Mouse (Mus musculus) ES-E14 (cell line): ENCODE results near the gene Ccr10. TPM values are rescaled to one million over a fixed set of nuclear protein-coding genes. Genes with fewer than 3 reads are reported as not detected.

Experiments
- DNase-seq: peaks from one replicate; pipeline ENCODE4 v3.0.0-alpha.2; 2013; ENCODE audit warnings: low read depth, low spot score
- H3K27ac ChIP-seq: 2 replicates; pipeline ENCODE4 v1.5.1; 2012; ENCODE audit warnings: low read depth, mild to moderate bottlenecking, low read length, moderate library complexity, mixed read lengths; ENCODE audit not compliant: poor library complexity, insufficient read depth, severe bottlenecking
- H3K36me3 ChIP-seq: 2 replicates; pipeline ENCODE4 v1.6.1; 2012; ENCODE audit warnings: mild to moderate bottlenecking, low read length, moderate library complexity, mixed read lengths; ENCODE audit not compliant: control insufficient read depth, poor library complexity, insufficient read depth, severe bottlenecking
- H3K4me1 ChIP-seq, 2 experiments: fragments of 150-350 bp in 1 of 2; sonication (generic) in 1 of 2; 2 replicates each; pipeline ENCODE4 v1.6.1; 2012; ENCODE audit warnings: low read length in 2 of 2, mild to moderate bottlenecking in 1 of 2, mixed read lengths in 1 of 2; ENCODE audit not compliant: control insufficient read depth in 2 of 2, insufficient read depth in 2 of 2, poor library complexity in 1 of 2
- H3K4me3 ChIP-seq, 2 experiments: fragments of 150-350 bp in 1 of 2; sonication (generic) in 1 of 2; 2 replicates each; pipeline ENCODE4 v1.5.1; 2012; ENCODE audit warnings: low read length in 2 of 2, low read depth in 1 of 2, mild to moderate bottlenecking in 1 of 2, mixed read lengths in 1 of 2; ENCODE audit not compliant: insufficient read depth in 1 of 2, poor library complexity in 1 of 2, severe bottlenecking in 1 of 2
- H3K9ac ChIP-seq: 2 replicates; pipeline ENCODE4 v1.6.1; 2012; ENCODE audit warnings: low read depth, mild to moderate bottlenecking, low read length, mixed read lengths; ENCODE audit not compliant: poor library complexity, insufficient read depth, severe bottlenecking
- H3K9me3 ChIP-seq: fragments of 150-350 bp; sonication (generic); 2 replicates; pipeline ENCODE4 v1.6.1; 2012; ENCODE audit warnings: low read depth, mild to moderate bottlenecking, low read length; ENCODE audit not compliant: control insufficient read depth, insufficient read depth
- CHD2 ChIP-seq: IDR thresholded peaks from 2 replicates; pipeline ENCODE4 v1.6.1; 2014; ENCODE audit warnings: mild to moderate bottlenecking, low read depth, low read length, inconsistent platforms
- HCFC1 ChIP-seq: IDR thresholded peaks from 2 replicates; pipeline ENCODE4 v1.6.1; 2012; ENCODE audit warnings: low read length, inconsistent platforms, borderline replicate concordance; ENCODE audit not compliant: insufficient read depth
- MAFK ChIP-seq: IDR thresholded peaks from 2 replicates; pipeline ENCODE4 v1.6.1; 2014; ENCODE audit warnings: mild to moderate bottlenecking, low read depth, low read length, inconsistent platforms; ENCODE audit not compliant: insufficient read depth
- ZC3H11A ChIP-seq: IDR thresholded peaks from 2 replicates; pipeline ENCODE4 v1.6.1; 2012; ENCODE audit warnings: low read depth, mild to moderate bottlenecking, inconsistent platforms, low read length, borderline replicate concordance
- ZNF384 ChIP-seq: IDR thresholded peaks from 2 replicates; pipeline ENCODE4 v1.6.1; 2012; ENCODE audit warnings: low read depth, low read length, inconsistent platforms
- in situ Hi-C, 2 experiments: fragments of 600-800 bp; cut with MboI; formaldehyde crosslinking; loops; one replicate each; pipeline ENCODE4 v1.15.1; 2025; ENCODE audit warnings: low sequenced_read_pairs in 2 of 2, inconsistent platforms in 1 of 2; ENCODE audit not compliant: unreplicated experiment in 2 of 2
- total RNA-seq: library from RNA; depleted of rRNA; stranded (reverse); fragments of 300-350 nt; gene quantifications from 2 replicates; pipeline ENCODE4 v1.2.3, GENCODE M21; 2012

The Ccr10 gene
- total RNA-seq, 1 experiment, result 0.31 TPM

DNA sequence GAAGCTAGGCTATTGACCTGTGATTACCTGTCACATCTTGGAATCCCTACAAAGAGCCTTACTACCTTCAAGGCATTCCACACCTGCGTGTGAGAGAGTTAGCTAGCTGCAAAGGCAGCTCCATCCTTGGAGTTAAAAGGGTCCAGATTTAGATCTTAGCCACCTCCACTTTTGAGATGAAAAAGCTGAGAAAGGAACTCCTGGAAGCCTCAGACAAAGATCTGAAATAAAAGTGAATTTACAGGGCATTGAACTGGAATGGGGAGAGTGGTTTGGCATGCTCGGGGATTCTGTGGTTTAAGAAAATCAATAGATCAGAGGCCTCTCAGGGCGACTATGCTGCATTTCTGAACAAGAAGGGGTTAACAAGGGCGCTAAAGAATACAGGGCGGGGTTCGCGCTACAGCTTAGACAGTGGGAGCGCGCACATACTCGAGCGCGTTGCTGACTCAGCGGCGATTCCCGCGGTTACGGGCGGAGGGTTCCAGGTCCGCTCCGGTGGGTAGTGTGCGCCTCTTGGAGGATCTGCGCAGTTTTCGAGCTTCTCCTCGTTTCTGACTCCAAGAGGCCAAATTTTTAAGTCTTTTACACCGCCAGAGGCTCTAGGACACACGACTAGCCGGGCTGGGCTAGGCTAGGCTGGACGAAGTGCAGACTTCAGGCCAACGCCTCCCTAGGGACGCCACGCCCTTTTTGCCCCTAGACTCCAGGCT, 3.4 kb downstream of the Ccr10 start:
- no peak for TF ChIP-seq ZNF384
- TF ChIP-seq MAFK, result peak; percentile 98
- Histone ChIP-seq H3K27ac (no peak overlapping the region), H3K4me1 (peaks cover 0 to 7% of the 10 kb centered on the region in 2 experiments; a peak in 1 of 4 replicates)

DNA sequence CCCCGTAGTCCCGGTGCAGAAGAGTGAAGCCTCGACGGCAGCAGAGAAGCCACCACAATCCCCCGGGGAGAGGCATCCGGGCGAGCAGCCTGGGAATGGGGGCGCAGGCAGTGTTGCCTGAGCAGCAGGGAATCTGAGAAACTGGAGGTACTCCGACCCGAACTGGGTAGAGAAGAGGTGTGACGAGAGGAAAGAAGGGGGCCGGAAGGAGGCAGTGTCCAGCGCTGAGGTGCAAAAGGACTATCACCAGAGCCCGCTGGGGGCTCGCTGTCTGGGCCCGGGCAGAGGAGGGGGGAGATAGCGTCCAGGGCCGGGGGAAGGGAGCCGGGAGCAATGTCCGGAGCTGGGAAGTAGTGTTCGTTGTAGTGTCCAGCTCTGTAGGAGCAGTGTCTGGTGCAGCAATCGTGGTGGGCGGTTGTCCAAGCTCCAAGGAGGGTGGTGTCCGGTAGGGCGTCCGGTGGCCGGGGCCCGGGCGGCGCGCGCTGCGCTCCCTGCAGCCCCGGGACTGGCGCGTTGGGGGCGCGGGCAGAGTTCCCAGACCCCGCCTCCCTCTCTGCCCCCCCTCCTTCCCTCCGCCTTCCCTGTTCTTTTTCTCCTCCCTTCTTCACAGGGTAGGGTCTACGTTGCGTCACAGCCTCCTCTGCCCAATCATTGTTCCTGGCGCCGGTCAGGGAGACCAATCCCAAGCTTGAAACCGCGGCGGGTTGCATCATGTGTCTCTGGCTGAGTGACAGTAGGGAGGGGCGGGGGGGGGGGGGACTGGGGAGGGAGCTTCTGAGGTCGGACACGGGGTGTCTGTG, 4.2 kb downstream of the Ccr10 start, which contains the start of gene Plekhh3:
Plekhh3 (minus strand) TSS at position 541 of the 800 bp plus-strand sequence.
- H3K36me3 ChIP-seq, result peaks cover 2% of the 10 kb centered on the region; the same call in 1 of the 2 replicates
- H3K9ac ChIP-seq, result peak within 1 kb of the TSS; percentile 67
- TF ChIP-seq CHD2, result peak; percentile 59; the same call in 1 of the 2 replicates
- no peak for TF ChIP-seq ZNF384
- TF ChIP-seq ZC3H11A, result no peak
- TF ChIP-seq MAFK, result no peak
- peak; percentile 40; the same call in 1 of the 2 replicates for TF ChIP-seq HCFC1
- in situ Hi-C loops, result no loop called here
- no peak within 1 kb of the TSS for H3K27ac ChIP-seq
- peak within 1 kb of the TSS; percentile 78 to 96 for H3K4me3 ChIP-seq
- peak; percentile 98 for DNase-seq
- peaks cover 0 to 7% of the 10 kb centered on the region in 2 experiments; a peak in 1 of 4 replicates for H3K4me1 ChIP-seq
- H3K9me3 ChIP-seq, result no peaks in the 10 kb centered on the region

More for the DNA sequence above, 3.4 kb downstream of the Ccr10 start:
- in situ Hi-C loops, result no loop called here
- Histone ChIP-seq H3K36me3 (peaks cover 2% of the 10 kb centered on the region; the same call in 1 of the 2 replicates), H3K9ac (peak overlapping the region; percentile 47), H3K9me3 (no peaks in the 10 kb centered on the region), H3K4me3 (peak overlapping the region; percentile 60 to 65)
- DNase-seq, result peak; percentile 74

DNA sequence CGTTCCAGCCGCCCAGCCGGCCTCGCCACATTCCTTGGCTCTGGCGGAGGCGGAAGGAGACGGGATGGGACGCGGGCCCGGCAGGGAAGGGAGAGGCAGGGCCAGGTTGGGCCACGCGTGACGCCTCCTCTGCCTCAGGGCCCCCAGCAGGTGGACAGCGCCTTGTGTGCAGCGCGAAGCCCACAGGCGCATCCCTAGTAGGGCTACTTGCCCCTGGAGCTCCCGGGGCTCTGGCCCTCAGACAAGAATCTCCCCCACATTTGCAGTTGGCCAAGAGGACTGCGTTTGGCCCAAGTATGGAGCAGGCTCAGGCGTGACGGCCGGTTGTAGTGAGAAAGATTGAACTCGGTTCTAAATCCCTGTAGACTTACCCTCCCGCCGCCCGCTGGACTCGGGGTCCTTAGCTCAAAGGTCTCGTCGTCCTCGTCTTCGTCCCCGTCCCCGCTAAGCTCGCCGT, 4.9 kb downstream of the Ccr10 start, which contains the start of gene Cntnap1:
Cntnap1 (plus strand) TSS at position 170 of the 457 bp plus-strand sequence.
- no peak within 1 kb of the TSS for H3K27ac ChIP-seq
- TF ChIP-seq MAFK (no peak), ZC3H11A (no peak), HCFC1 (no peak), CHD2 (no peak), ZNF384 (no peak)
- peaks cover 2% of the 10 kb centered on the region; the same call in 1 of the 2 replicates for H3K36me3 ChIP-seq
- H3K9ac ChIP-seq, result peak within 1 kb of the TSS; percentile 67
- H3K4me1 ChIP-seq, result peaks cover 0 to 7% of the 10 kb centered on the region in 2 experiments; a peak in 1 of 4 replicates
- H3K9me3 ChIP-seq, result no peaks in the 10 kb centered on the region
- no peak for DNase-seq
- in situ Hi-C loops, result no loop called here
- H3K4me3 ChIP-seq, result peak within 1 kb of the TSS; percentile 78 to 96

DNA sequence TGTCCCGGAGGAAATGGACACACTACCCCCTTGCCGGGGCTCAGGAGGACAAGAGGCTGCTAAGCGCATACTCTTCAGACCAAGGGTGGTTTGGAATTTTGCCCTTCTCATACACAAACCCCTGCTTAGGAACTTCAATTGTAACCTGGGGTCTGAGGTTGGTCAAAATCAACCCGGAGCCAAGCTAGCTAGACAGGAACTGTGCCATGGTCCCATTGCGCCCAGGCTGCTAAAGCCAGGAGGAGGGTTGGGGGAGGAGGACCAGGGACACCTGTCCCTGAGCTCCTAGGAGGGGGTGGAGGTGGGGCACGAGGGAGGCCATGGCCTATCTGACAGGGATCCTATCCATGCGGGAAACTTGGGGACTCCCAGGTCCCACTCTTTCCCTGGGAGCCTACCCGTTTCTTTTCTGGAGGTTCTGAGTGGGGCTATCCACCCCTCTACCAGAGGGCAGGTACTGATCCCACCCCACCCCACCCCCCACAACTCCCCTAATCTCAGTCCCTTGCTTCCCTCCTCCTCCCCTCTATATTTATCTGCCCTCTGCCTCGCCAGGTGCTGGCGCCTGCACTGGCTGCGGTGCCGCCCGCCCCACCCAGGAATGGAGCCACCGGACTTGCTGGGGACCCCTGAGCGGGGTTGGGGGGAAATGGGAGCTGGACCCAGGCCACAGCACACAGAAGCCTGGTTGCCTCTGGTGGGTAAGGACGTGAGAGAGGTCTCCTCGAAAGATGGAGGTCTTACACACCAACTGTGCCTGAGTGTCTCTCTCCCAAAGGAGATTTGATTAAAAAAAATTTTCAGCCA, 5.7 kb downstream of the Ccr10 start:
- in situ Hi-C loops, result no loop called here
- no peak for DNase-seq
- Histone ChIP-seq H3K9me3 (no peaks in the 10 kb centered on the region), H3K4me1 (peaks cover 0 to 7% of the 10 kb centered on the region in 2 experiments; a peak in 1 of 4 replicates), H3K36me3 (peaks cover 2% of the 10 kb centered on the region; the same call in 1 of the 2 replicates), H3K27ac (no peak overlapping the region), H3K4me3 (peak overlapping the region; percentile 78 to 96; a peak in 3 of 4 replicates), H3K9ac (no peak overlapping the region)
- TF ChIP-seq CHD2, result no peak
- TF ChIP-seq ZNF384, result no peak
- no peak for TF ChIP-seq ZC3H11A
- TF ChIP-seq HCFC1, result no peak
- no peak for TF ChIP-seq MAFK
